Mouse (Mus musculus) cerebellum, adult 11-12 months (tissue): ENCODE data around the gene March6.

Experiments used
- DNase-seq: peaks from one replicate; pipeline ENCODE4 v3.0.0; 2022

Gene March6

DNA sequence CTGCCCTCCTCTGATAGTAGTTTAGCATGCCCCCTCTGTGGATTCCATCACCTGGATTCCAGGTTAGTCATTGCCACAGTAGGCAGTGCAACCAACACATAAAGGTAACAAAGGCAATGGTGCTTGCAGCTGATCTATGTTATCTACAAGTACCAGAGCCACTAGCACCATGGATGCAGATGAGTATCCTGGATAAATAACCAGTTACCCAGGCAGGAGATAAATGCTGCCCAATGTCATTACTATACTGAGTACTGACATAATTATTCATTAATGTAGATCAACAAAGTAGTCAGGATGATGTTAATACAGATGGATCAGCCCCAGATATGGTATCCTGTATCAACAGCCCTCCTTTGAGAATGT lies 19.5 kb downstream of the March6 start:
- DNase-seq: no peak

DNA sequence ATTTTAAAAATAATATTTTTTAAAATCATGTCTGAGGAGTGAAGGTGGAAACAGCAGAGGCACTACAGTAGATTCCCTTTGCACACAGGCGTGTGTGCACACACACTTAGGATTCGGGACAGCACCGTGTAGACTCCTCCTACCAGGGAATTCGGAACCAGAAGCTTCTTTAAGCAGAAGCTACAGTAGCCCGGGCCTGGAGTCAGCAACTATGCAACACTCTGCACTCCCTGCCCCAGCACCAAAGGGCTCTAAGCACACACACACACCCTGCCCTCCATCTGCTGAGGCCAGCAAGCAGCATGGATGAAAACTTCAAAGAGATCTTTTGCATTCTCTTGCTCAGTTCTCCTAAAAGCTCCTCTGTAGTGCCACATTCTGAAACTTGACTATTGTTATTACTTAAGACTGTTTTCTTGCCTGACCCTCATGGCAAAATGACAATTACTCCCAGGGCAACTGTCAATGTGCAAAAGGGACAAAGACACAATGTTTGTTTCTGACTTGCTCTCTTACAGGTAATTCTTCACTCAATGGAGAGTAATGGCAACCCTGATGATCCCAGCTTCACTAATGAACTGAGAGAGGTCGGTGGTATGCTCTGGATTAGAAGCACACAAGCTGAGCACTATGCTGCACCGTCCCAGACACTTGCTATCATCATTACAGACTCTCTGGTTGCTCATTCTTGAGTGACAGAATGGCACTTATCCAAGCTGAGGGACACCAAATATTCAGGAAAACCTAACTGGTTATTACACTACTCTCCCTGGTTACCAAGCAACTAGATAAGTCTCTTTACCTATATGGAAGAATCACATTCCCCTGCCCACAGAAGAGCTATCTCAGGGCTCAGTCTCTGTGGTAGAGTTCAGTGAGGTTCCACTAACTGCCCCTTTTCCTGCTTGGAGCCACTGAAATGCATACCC lies 20.1 kb downstream of the March6 start:
- DNase-seq: no peak

DNA sequence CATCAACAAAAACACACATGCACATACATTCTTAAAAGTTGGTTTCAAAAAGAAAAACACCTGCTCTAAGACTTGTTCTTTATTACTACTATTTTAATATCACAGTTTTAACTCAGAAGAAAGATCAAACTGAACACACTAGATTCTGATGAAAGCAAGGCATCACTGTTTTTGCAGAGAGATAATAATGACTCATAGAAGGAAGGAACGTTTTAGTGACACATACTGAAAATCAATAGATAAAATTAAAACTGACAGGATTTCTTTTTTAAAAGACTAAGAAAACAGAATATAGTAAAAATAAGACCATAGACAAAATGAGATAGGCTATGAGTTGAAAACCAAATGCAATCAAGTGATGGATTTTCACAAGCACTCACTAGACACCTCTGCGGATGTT lies 25.8 kb downstream of the March6 start:
- DNase-seq: no peak

DNA sequence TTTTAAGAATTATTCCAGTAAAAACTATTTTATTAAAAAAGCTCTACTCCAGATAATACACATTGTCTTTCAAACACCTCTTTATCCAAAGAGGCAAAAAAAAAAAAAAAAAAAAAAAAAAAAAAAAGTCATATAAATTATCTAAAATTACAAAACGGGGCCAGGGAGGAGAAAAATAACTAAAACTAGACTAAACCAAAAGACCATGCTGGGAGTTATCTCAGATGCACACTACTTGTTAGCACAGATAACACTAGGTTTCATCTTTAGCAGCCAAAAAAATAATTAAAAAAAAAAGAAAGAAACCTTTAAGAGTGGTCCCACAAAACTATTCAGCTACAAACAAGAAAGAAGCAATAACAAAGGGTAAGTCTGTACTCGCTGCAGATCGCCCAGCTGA lies 27.4 kb downstream of the March6 start:
- DNase-seq: no peak

DNA sequence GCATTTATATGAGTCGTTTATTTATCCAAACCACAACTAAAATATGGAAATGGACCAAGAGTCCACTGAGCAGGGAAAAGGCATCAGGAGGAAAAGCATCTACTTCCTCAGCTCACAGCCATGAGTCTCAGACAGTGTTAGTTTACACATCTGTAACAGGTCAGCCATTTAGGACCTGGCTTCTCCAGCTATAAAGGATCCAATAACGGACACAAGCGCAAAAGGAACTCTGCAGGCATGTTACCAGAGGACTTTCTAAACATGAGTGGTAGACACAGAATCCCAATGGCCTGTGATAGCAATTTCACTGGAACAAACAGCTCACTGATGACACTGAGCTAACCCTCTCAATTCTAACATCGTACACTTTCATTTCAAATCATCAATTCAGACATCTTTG lies 27.9 kb downstream of the March6 start:
- no peak for DNase-seq

DNA sequence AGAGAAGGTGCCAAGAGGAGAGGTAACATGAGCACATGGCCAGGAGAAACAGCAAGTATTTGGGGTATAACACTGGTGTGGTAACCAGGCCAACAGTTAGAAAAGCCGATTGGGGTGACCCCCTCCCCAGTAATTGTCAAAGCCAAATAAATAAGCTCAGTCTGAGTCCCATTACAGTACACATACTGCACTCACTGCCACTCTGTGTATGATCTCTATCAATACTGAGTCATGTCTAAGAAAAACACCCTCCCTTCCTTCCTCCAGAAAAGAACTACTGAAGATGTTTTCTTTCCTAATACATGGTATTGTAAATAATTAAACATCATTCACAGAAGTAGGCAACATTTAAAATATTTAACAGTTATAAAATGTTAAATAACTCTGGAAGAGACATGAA lies 28.5 kb downstream of the March6 start:
- DNase-seq: no peak

DNA sequence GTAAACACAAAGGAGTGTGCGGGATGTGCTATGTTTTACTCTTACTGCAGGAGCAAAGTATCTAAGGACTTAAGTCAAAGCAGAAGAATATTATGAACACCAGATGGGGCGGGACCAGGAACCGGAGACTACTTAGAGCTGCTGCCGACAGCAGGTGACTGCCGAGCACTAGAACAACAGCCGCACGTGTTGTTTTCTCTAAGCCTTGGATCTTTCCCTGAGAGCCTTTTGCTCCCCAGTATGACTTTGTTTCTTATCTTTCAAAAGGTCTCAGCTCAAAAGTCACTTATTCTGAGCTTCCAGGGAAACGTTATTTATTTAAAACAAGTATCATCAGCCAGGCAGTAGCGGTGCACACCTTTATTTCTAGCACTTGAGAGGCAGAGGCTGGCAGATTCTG lies 36.0 kb downstream of the March6 start:
- DNase-seq: no peak

DNA sequence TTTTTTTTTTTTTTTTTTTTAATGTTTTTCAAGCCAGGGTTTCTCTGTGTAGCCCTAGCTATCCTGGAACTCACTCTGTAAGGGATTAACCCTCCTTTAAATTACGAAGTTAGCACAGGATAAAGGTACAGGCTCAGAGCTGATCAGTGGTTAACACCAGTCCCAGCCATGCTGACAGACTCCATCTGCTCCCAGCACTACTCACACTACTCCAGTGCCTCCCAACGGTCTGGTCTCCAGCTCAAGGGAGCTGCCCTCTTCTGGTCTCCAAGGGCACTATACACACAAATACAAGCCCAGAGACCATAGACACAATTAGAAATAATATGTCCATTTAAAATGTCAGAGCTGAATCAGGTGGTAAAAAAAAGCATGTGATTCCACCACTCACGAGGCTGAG lies 36.5 kb downstream of the March6 start:
- DNase-seq: no peak

DNA sequence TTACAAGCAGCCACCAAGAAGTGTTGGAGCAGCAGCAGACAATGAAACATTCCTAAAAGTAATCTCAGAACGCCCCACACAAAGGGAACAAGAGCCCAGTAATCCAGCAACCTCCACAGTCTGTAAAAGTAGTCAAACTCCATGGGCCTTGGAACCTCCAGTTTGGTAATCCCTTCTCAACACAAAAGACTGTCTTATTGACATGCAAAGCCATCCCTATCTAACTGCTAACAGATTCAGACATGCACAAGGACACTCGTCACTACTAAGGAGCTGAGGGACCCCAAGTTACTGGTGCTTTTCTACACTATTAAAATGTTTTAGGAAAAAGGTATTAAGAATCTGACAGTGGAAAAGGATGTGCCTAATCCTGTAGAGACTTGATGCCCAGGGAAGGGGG lies 43.4 kb downstream of the March6 start:
- no peak for DNase-seq

DNA sequence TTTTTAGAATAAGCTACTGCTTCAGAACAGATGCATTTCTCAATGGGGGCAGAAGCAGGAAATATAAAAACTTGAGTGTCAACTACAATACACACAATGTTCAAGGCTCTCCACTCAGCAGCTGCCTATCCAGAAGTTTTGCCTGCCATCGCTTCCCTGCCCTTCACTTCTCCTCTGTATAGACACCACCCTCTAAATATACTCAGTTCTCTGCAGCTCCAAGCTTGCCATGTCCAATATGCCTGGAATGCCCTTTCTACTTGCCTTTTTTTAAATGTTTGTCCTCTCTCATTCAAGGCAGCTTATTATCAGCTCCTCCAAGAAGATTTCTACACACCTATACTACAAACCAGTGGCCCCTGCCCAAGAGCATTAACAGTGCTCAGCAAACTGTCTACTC lies 54.2 kb downstream of the March6 start:
- no peak for DNase-seq

DNA sequence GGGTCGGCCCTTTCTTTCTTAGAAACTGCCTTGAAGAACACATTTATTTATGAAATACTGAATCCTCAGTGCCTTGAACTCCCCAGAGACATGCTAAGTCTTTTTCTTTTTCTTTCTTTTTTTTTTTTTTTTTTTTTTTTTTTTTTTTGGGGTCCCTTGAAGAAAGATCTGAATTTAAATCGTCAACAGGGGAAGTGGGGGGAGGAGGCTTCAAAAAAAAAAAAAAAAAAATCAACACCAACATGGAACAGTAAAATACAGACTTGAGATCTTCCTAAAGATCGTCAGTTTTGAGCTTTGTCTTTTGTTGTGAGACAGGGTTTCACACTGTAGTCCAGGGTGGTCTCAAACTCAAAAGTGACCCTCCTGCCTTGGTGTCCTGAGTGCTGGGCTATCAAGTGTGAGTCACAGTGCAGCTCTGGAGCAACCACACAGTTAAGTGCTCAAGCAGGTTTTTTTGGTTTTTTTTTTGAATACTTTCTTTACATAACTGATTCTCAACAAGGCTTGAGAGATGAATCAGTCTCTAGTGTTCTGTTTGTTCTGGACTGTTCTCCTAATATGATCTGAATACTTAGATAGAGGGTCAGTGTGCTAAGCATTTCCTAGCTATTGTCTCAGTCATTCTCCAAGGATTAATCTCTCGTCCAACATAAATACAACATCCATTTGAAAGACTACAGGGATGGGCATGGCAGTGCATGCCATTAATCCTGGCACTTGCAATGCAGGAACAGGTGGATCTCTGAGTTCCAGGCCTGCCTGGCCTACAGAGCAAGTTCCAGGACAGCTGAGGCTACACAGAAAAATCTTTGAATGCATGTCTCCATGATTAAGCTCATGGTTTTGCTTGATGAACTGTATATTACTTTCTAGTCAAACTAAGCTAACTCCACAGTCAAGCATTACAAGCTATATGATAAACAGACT lies 57.9 kb downstream of the March6 start:
- DNase-seq: no peak

DNA sequence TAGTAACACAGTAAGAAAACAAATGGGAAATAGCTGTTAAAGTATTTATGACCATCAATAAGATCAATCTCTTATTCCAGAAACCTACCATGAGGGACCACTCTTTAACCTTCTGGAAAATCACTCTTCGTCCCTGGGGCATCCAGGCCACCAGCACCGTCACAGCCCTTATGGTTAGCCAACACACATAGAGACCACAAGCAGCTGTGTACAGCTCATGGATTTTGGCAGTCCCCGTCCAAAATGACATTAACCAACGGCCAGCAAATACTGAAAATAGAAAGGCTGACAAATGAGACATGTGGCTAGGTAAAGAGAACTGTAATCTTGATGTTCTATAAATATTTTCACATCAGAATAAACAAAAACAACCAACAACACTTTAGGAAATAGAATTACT lies 59.3 kb downstream of the March6 start:
- DNase-seq: no peak

DNA sequence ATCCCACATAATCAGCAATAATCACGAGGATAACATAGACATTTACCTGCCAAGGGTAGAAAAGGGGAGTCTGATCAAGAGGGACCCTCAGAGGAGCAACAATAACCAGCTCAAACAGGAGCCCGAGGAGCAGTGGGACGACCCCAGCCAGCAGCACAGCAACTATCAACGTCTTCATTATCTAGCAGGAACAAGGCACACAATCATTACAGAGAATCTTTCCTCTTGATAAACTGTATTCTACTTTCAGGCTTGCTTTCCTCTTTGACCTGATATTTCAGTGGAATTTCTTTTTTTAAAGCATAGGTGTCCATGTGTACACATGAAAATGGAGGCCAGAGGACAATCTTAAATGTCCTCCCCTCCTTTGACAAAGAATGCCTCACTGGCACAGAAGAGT lies 61.4 kb downstream of the March6 start:
- DNase-seq: no peak

DNA sequence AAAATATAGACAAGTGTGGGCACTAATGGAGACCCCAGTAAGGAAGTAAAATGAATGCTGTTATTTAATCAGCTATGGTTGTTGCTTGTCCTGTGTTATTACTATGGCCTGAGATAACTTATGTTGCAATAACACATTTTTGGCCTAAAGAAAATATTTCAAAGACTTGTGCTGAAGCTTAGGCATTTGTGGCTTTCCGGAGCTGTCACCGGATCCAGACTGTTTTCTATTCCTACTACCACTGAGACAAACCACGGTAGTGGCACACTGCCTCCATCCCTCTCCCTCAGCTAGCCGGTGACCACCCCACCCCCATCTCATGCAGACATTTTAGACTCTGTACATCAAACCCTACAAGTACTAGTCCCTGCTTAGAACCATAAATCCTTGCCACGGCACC lies 62.0 kb downstream of the March6 start:
- no peak for DNase-seq

DNA sequence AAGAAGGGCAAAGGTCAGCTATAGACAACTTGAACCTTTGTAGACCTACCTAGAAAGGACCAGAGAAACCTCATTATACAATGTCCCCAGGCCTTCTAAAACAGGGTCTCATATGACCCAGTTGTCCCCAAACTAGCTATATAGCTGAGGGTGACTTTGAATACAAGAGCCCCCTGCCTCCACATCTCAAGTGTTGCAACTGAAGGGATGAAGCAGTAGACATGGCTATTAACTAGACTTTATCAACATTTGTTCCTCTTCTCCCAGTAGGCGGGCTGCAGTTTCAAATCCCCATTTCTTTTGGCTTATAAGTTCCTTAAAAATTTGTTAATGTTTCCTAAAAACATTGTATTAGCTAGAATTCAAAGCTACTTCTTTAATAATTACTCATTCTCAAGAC lies 64.1 kb downstream of the March6 start:
- no peak for DNase-seq

DNA sequence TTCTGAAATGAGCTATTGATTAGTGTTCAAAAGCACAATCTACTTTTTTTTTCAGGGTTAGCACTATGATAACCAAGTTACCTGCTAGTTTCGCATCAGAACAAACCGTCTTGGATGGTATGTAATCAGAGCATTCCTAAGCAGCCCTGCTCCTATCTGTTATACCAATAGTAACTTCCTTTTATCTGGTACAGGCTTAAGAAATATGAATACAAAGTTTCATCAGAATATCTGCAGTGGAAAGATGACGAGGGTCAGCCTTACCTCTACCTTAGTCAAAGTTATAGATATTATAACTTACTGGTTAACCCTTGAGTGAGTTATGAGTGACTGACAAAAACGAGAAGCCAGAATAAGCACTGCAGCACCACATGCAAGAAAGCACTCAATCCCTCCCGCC lies 64.6 kb downstream of the March6 start:
- DNase-seq: no peak

DNA sequence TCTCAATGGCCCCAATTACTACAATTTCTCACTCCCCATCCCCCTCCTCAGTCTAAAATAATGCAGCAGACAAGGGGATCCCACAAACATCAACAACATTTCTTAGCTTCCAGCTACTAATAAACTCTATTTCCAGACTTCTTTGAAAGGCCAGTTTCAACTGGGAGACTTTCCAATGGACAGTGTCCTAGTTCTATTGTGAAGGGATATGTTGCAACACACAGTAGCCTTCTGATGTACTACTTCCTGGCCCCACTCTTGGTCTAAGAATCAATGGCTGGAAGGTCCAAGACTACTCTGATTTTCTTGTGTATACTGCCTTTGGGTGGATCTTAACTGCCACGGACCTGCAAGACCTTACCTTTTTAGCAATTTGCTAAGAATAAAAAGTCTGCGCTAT lies 65.0 kb downstream of the March6 start:
- no peak for DNase-seq

DNA sequence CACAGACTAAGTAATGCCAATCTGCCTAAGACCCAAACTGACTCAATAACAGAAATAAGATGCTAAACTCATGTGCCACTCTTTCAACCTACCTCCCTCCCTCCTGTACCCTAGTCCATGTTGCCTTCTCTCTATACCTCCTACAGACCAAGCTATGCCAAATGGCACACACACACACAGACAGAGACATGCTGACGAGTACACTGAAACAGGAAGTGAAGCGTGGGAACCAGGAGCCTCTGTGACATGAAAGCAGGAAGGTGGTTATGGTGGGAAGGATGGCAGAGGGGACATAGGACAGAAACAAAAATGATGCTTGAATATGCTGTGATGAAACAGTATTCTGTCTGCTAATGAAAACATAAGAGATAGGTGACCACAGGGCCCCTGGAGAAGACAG lies 70.3 kb downstream of the March6 start:
- no peak for DNase-seq

DNA sequence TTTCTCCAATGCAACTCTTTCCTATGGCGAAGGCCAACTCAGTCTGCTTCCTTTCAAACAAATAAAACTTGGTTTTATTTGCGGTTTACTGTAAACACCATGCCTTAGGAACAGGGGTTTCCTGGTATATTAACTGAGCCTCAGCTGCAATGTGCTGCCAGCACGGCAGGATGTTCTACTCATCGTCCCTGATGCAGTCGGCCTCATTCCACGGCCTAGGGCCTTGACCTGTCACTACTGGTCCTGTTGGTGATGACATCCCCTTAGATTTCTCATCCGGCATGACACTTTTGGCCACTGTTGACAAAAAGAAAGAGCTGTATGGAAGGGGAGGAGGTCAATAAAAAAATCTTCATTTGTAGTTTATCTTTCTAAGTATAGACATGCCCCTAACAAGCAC lies 72.8 kb downstream of the March6 start:
- DNase-seq: no peak

DNA sequence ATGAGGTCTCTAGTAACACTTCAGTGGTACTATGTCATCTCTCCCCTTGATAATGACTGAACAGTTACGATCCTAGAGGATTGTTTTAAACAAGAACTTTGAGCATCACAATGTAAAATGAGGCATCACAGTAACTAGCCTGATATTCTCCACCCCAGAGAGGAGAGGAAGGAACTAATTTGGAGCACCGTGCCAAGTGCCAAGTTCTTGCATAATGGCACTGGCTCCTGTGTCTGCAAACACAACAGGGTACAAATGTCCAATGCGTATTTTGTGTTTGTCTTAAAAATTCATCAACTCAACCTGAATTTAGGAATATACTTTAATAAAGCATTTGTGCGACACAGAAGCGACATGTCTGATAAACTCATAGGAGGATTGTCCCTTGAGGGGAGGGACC lies 74.5 kb downstream of the March6 start:
- no peak for DNase-seq

DNA sequence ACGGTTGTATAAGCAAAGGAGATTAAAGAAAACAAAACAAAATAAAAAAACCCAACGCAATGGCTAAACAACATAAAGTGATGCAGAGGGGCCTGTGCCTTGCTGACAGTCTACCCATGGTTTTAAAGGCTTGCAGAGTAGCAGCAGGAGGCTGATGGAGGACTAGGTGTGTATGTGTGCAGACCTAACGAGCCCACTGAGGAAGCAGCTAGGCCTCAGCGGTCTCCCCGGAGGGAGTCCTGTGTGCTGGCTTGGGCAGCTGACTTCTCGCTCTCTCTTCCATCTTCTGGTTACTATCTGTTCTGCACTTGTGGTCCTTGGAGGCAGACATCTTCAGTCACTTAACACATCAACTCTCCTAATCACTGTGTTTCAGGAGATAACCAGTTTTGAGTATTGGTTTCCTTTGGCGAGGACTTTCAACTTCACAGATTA lies 76.0 kb downstream of the March6 start:
- DNase-seq: no peak

DNA sequence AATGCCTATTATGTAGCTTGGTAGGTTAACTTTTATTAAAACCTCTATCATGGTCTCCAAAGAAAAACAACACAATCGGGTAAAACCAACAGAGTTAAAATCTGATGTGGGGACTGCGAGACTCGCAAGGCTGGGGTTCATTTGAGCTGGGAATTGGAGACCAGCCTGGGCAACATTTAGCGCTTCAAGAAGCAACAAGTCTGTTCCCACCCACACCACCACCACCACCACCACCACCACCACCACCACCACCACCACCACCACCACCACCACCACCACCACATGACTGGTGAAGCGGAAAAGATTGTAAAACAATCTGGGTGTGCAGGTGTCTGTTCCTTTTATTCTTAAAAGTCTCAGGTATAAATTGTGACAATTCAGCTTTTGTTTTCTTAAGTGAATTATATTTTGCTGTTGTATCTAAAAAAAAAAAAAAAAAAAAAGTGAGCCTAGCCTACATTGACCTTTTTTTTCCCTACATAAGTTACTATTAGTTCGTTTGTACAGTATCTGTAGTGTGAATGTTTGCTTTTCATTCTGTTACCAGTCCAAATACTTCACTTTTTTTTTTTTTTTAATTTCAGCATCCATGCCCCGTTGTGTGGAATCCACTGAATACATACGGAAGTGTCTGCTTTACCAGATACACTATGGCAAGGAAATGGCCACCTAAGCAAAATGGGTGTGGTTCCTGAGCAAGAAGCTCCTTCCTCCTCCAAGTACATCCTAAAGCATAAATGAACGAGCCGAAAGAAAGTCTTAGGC lies 76.6 kb downstream of the March6 start:
- no peak for DNase-seq
